Mouse (Mus musculus): Measurements from ENCODE around the gene Mymx. TPM values are rescaled to one million over a fixed set of nuclear protein-coding genes. Genes with fewer than 3 reads are reported as not detected.

Gene Mymx
- polyA plus RNA-seq, 1 experiment from 2014 or later, result 0.37 TPM

GRCm38 (mm10) chr17:45566360-45567161 lies 35.3 kb downstream of the Mymx start:
- H3K27me3 ChIP-seq (replicated peaks), result no peaks in the 10 kb centered on the region
- H3K4me1 ChIP-seq, result peaks cover 71% of the 10 kb centered on the region
- H3K27ac ChIP-seq (replicated peaks), result peak overlapping the region; percentile 50
- no peak overlapping the region for H3K4me3 ChIP-seq
- H3K36me3 ChIP-seq, result peaks cover 66% of the 10 kb centered on the region
- H3K9ac ChIP-seq, result peak overlapping the region; percentile 54; the same call in 1 of the 2 replicates
- H3K4me2 ChIP-seq, result no peak overlapping the region
- WGBS, result 63% methylated on average over 18 of the region's 18 CpGs
- ATAC-seq (ENCODE audit: extremely low read depth, insufficient number of reproducible peaks, low FRiP score, low TSS enrichment), result no peak
- H3K9me3 ChIP-seq, result no peaks in the 10 kb centered on the region

- Histone ChIP-seq H3K9me3 (no peaks in the 10 kb centered on the region), H3K9ac (no peak overlapping the region), H3K4me3 (no peak overlapping the region), H3K27me3 (replicated peaks) (no peaks in the 10 kb centered on the region), H3K36me3 (peaks cover 60% of the 10 kb centered on the region), H3K27ac (replicated peaks) (0 out of 2 replicates have a peak overlapping the region, but pooled peaks have one; percentile 50), H3K4me2 (no peak overlapping the region), H3K4me1 (peaks cover 66% of the 10 kb centered on the region)
- no peak for ATAC-seq (ENCODE audit: extremely low read depth, insufficient number of reproducible peaks, low FRiP score, low TSS enrichment)
- WGBS, result 67% methylated on average over 1 of the region's 1 CpGs
Observed at GRCm38 (mm10) chr17:45566031-45566359, 35.9 kb downstream of the Mymx start.

- 95% methylated on average over 11 of the region's 11 CpGs for WGBS
- Histone ChIP-seq H3K4me3 (peak overlapping the region; percentile 76), H3K27ac (replicated peaks) (no peak overlapping the region), H3K9ac (peak overlapping the region; percentile 95), H3K27me3 (replicated peaks) (no peaks in the 10 kb centered on the region), H3K4me2 (peak overlapping the region; percentile 82), H3K9me3 (no peaks in the 10 kb centered on the region), H3K4me1 (peaks cover 57% of the 10 kb centered on the region), H3K36me3 (peaks cover 51% of the 10 kb centered on the region)
- ATAC-seq (ENCODE audit: extremely low read depth, insufficient number of reproducible peaks, low FRiP score, low TSS enrichment), result no peak
Observed at GRCm38 (mm10) chr17:45565103-45565502, 36.8 kb downstream of the Mymx start.

GRCm38 (mm10) chr17:45564531-45565084 lies 37.3 kb downstream of the Mymx start:
- H3K4me3 ChIP-seq, result peak overlapping the region; percentile 76
- no peak for ATAC-seq (ENCODE audit: extremely low read depth, insufficient number of reproducible peaks, low FRiP score, low TSS enrichment)

GRCm38 (mm10) chr17:45563655-45564530 lies 38.0 kb downstream of the Mymx start, which contains the start of gene Slc35b2:
TSS of gene Slc35b2 (plus strand) at chr17:45563874.
- H3K27ac ChIP-seq (replicated peaks), result peak within 1 kb of the TSS; percentile 76
- WGBS, result under 1% methylated on average over 53 of the region's 61 CpGs
- peaks cover 2% of the 10 kb centered on the region; the same call in 1 of the 2 replicates for H3K27me3 ChIP-seq (replicated peaks)
- no peaks in the 10 kb centered on the region for H3K9me3 ChIP-seq
- H3K4me1 ChIP-seq, result peaks cover 45% of the 10 kb centered on the region
- peak within 1 kb of the TSS; percentile 82 for H3K4me2 ChIP-seq
- peak within 1 kb of the TSS; percentile 95 for H3K9ac ChIP-seq
- H3K4me3 ChIP-seq, result peak within 1 kb of the TSS; percentile 76
- H3K36me3 ChIP-seq, result peaks cover 39% of the 10 kb centered on the region
- ATAC-seq (ENCODE audit: extremely low read depth, insufficient number of reproducible peaks, low FRiP score, low TSS enrichment), result peak; percentile 72

More at GRCm38 (mm10) chr17:45564531-45565084, 37.3 kb downstream of the Mymx start:
- H3K36me3 ChIP-seq, result peaks cover 46% of the 10 kb centered on the region
- H3K9ac ChIP-seq, result peak overlapping the region; percentile 95
- H3K4me2 ChIP-seq, result peak overlapping the region; percentile 82
- WGBS, result 11% methylated on average over 18 of the region's 18 CpGs
- peaks cover 52% of the 10 kb centered on the region for H3K4me1 ChIP-seq
- H3K27ac ChIP-seq (replicated peaks), result peak overlapping the region; percentile 76
- H3K27me3 ChIP-seq (replicated peaks), result no peaks in the 10 kb centered on the region
- no peaks in the 10 kb centered on the region for H3K9me3 ChIP-seq

- H3K4me1 ChIP-seq, result peaks cover 38% of the 10 kb centered on the region
- H3K9ac ChIP-seq, result 0 out of 2 replicates have a peak overlapping the region, but pooled peaks have one; percentile 95
- H3K4me3 ChIP-seq, result peak overlapping the region; percentile 76; the same call in 1 of the 2 replicates
- H3K27me3 ChIP-seq (replicated peaks), result peaks cover 9% of the 10 kb centered on the region
- no peaks in the 10 kb centered on the region for H3K9me3 ChIP-seq
- H3K36me3 ChIP-seq, result peaks cover 32% of the 10 kb centered on the region
- 70% methylated on average over 12 of the region's 12 CpGs for WGBS
- H3K4me2 ChIP-seq, result peak overlapping the region; percentile 82
- ATAC-seq (ENCODE audit: extremely low read depth, insufficient number of reproducible peaks, low FRiP score, low TSS enrichment), result no peak
- no peak overlapping the region for H3K27ac ChIP-seq (replicated peaks)
Observed at GRCm38 (mm10) chr17:45563216-45563615, 38.7 kb downstream of the Mymx start.

- Histone ChIP-seq H3K27ac (replicated peaks) (no peak overlapping the region), H3K27me3 (replicated peaks) (peaks cover 30% of the 10 kb centered on the region), H3K9me3 (no peaks in the 10 kb centered on the region), H3K4me1 (peaks cover 32% of the 10 kb centered on the region), H3K36me3 (peaks cover under 1% of the 10 kb centered on the region; the same call in 1 of the 2 replicates), H3K9ac (no peak overlapping the region), H3K4me2 (no peak overlapping the region), H3K4me3 (no peak overlapping the region)
- WGBS, result 81% methylated on average over 15 of the region's 15 CpGs
- no peak for ATAC-seq (ENCODE audit: extremely low read depth, insufficient number of reproducible peaks, low FRiP score, low TSS enrichment)
Observed at GRCm38 (mm10) chr17:45559732-45560525, 42.0 kb downstream of the Mymx start.

GRCm38 (mm10) chr17:45557998-45558862 lies 43.7 kb downstream of the Mymx start:
- Histone ChIP-seq H3K4me3 (no peak overlapping the region), H3K27me3 (replicated peaks) (peaks cover 47% of the 10 kb centered on the region), H3K4me2 (peak overlapping the region; percentile 78; the same call in 1 of the 2 replicates), H3K9ac (peak overlapping the region; percentile 47; the same call in 1 of the 2 replicates), H3K9me3 (no peaks in the 10 kb centered on the region), H3K36me3 (no peaks in the 10 kb centered on the region), H3K27ac (replicated peaks) (no peak overlapping the region), H3K4me1 (peaks cover 25% of the 10 kb centered on the region)
- WGBS, result 61% methylated on average over 16 of the region's 16 CpGs
- no peak for ATAC-seq (ENCODE audit: extremely low read depth, insufficient number of reproducible peaks, low FRiP score, low TSS enrichment)

GRCm38 (mm10) chr17:45557246-45557824 lies 44.6 kb downstream of the Mymx start:
- no peaks in the 10 kb centered on the region for H3K36me3 ChIP-seq
- peaks cover 54% of the 10 kb centered on the region for H3K27me3 ChIP-seq (replicated peaks)
- no peak overlapping the region for H3K27ac ChIP-seq (replicated peaks)
- no peaks in the 10 kb centered on the region for H3K9me3 ChIP-seq
- H3K4me3 ChIP-seq, result peak overlapping the region; percentile 70; the same call in 1 of the 2 replicates
- WGBS, result 63% methylated on average over 7 of the region's 7 CpGs
- ATAC-seq (ENCODE audit: extremely low read depth, insufficient number of reproducible peaks, low FRiP score, low TSS enrichment), result no peak
- 0 out of 2 replicates have a peak overlapping the region, but pooled peaks have one; percentile 47 for H3K9ac ChIP-seq
- peaks cover 25% of the 10 kb centered on the region for H3K4me1 ChIP-seq
- peak overlapping the region; percentile 78 for H3K4me2 ChIP-seq
